Mouse (Mus musculus) hindbrain, embryonic 14.5 days (tissue): ENCODE results near the gene Hbq1b. TPM values are rescaled to one million over a fixed set of nuclear protein-coding genes. Genes with fewer than 3 reads are reported as not detected.
A peak's percentile ranks its signal among the peaks of the same experiment; 100 is the strongest.
"Not testable (repeated sequence)": the region's sequence is repeated elsewhere in the genome, so short reads cannot be mapped to it uniquely, and the experiment has no call there.

Experiments used
- ATAC-seq: fragments of 200-750 bp; cut with Nextera tagmentation; 2 replicates; pipeline ENCODE4 v1.8.0; 2017; ENCODE audit warnings: moderate number of reproducible peaks, mild to moderate bottlenecking, moderate TSS enrichment, moderate library complexity; ENCODE audit not compliant: low FRiP score
- DNase-seq: peaks from one replicate; pipeline ENCODE4 v3.0.0-alpha.2; 2015; ENCODE audit warnings: low spot score
- H3K27ac ChIP-seq: fragments of 300-500 bp; sonication (generic); 2 replicates; pipeline ENCODE4 v1.5.1; 2014; ENCODE audit warnings: mild to moderate bottlenecking, moderate library complexity
- H3K27me3 ChIP-seq: fragments of 300-500 bp; sonication (generic); 2 replicates; pipeline ENCODE4 v1.6.1; 2014; ENCODE audit warnings: mild to moderate bottlenecking, low read length, mixed read lengths; ENCODE audit not compliant: control insufficient read depth, insufficient read depth
- H3K36me3 ChIP-seq: fragments of 300-500 bp; sonication (generic); replicated peaks from 2 replicates; pipeline ENCODE4 v1.6.1; 2014; ENCODE audit not compliant: control insufficient read depth, insufficient read depth
- H3K4me1 ChIP-seq: fragments of 300-500 bp; sonication (generic); replicated peaks from 2 replicates; pipeline ENCODE4 v1.6.1; 2014; ENCODE audit warnings: antibody characterized with exemption, low read length, mixed read lengths; ENCODE audit not compliant: control insufficient read depth, insufficient read depth
- H3K4me2 ChIP-seq: fragments of 300-500 bp; sonication (generic); replicated peaks from 2 replicates; pipeline ENCODE4 v1.6.1; 2014; ENCODE audit warnings: mild to moderate bottlenecking, moderate library complexity
- H3K4me3 ChIP-seq: fragments of 300-500 bp; sonication (generic); replicated peaks from 2 replicates; pipeline ENCODE4 v1.5.1; 2014; ENCODE audit warnings: mild to moderate bottlenecking, low read length
- H3K9ac ChIP-seq: fragments of 300-500 bp; sonication (generic); 2 replicates; pipeline ENCODE4 v1.6.1; 2014
- H3K9me3 ChIP-seq: fragments of 300-500 bp; sonication (generic); 2 replicates; pipeline ENCODE4 v1.6.1; 2016; ENCODE audit warnings: low read length; ENCODE audit not compliant: control insufficient read depth
- WGBS: fragments of 180-500 bp; shearing (Covaris S2); extraction: QIAGEN DNeasy Blood & Tissue Kit; methylation state at CpG from one replicate; pipeline ENCODE4 v1.1.7; 2014; 5-methylcytosine and 5-hydroxymethylcytosine counted together
- polyA plus RNA-seq: library from polyadenylated mRNA; unstranded; fragments of >200 nt; fragmentation: Nextera tagmentation; extraction: Ambion mirVana; gene quantifications from 2 replicates; pipeline ENCODE4 v1.2.1, GENCODE M21; 2014

The Hbq1b gene
- polyA plus RNA-seq, 1 experiment from 2014 or later = 0.82 TPM

DNA sequence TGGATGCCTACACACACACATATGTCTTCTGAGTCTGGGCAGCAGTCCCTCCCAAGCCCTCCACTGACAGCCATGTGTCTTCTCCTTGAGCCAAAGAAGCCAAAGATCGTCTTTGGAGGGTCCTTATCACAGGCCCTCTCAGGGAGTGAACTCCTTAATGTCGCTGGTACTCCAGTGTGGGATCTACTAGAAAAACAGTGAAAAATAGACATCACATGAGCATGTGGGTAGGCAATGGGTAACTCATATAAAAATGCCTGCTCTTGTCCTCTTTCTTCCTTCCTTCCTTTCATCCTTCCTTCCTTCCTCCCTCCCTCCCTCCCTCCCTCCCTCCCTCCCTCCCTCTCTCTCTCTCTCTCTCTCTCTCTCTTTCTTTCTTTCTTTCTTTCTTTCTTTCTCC is 10.7 kb downstream of the Hbq1b start:
- H3K9me3 ChIP-seq, ATAC-seq, DNase-seq, H3K36me3 ChIP-seq, H3K4me2 ChIP-seq, H3K4me3 ChIP-seq, H3K9ac ChIP-seq, H3K27ac ChIP-seq, H3K4me1 ChIP-seq: not testable (repeated sequence)
- H3K27me3 ChIP-seq = peaks cover 10% of the 10 kb centered on the region; the same call in 1 of the 2 replicates
- 70% methylated on average over 2 of the region's 2 CpGs for WGBS

DNA sequence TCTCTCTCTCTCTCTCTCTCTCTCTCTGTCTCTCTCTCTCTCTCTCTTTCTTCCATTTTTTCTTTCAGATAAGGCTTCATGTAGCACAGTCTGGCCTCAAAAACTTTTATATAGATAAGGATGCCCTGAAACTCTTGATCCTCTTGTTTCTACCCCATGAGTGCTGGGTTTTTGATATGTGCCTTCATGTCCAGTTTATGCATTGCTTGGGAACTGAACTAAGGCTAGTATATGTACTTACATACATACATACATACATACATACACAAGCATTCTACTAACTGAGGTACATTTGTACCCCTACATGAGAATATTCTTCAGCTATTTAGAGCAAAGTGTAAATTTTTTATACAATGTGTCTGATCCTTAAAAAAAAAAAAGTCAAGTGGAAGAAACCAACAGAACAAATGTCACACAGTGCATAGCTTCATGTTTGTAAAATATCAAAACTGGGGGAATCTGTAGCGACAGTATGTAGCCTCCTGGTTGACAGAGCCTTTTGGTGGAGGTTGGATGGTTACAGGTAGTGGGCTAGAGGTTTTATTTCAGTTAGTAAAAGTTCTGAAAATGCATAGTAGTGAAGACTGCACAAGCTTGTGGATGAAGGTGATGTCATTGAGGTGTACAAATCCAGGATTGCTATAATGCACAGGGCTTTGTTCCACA is 11.2 kb downstream of the Hbq1b start:
- no peaks in the 10 kb centered on the region for H3K9me3 ChIP-seq
- H3K36me3 ChIP-seq = no peaks in the 10 kb centered on the region
- DNase-seq (no peak), ATAC-seq (no peak)
- H3K4me1 ChIP-seq = no peaks in the 10 kb centered on the region
- peaks cover 10% of the 10 kb centered on the region; the same call in 1 of the 2 replicates for H3K27me3 ChIP-seq
- H3K4me2 ChIP-seq = no peak overlapping the region
- WGBS = 91% methylated on average over 1 of the region's 1 CpGs
- H3K27ac ChIP-seq = no peak overlapping the region
- H3K4me3 ChIP-seq = no peak overlapping the region
- H3K9ac ChIP-seq = no peak overlapping the region

DNA sequence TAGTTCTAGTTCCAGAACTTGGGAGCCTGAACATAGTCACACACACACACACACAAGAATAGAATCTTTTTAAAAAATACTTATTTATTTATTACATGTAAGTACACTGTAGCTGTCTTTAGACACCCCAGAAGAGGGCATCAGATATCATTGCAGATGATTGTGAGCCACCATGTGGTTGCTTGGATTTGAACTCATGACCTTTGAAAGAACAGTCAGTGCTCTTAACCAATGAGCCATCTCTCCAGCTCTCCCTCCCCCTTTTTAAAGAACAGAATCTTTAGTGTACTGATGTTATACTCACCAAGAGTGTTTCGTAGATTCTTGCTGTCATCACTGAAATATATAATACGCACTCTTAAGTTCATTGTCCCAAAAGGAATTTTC is 11.8 kb downstream of the Hbq1b start:
- Histone ChIP-seq H3K36me3 (no peaks in the 10 kb centered on the region), H3K27me3 (peaks cover 10% of the 10 kb centered on the region; the same call in 1 of the 2 replicates), H3K9me3 (no peaks in the 10 kb centered on the region), H3K27ac (no peak overlapping the region), H3K4me3 (no peak overlapping the region), H3K9ac (no peak overlapping the region), H3K4me2 (no peak overlapping the region), H3K4me1 (no peaks in the 10 kb centered on the region)
- ATAC-seq (no peak), DNase-seq (no peak)
- WGBS = 99% methylated on average over 2 of the region's 2 CpGs

DNA sequence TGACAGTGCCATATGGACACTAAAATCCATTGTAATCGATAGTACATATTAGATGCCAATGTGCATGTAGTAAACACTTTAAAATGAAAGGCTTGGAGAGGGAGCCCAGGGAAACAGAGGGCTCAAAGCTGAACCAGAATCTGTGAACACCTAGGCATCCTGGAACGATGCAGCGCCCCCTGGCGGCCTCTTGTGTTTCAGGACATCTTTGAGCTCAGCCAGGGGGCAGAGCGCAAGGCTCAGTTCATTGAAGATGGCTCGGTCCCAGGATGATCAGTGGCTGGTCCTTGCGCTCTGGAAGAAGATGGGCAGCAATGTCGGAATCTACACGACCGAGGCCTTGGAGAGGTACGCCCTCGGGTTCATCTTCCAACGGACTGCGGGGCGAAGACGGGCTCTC is 13.1 kb downstream of the Hbq1b start, which contains the start of gene Hbq1a:
TSS of gene Hbq1a (plus strand) at position 205 of the 400 bp plus-strand sequence.
- H3K27ac ChIP-seq, H3K4me1 ChIP-seq, H3K9me3 ChIP-seq, H3K36me3 ChIP-seq: not testable (repeated sequence)
- Histone ChIP-seq H3K4me3 (peak within 1 kb of the TSS; percentile 22; the same call in 1 of the 2 replicates), H3K4me2 (peak within 1 kb of the TSS; percentile 50), H3K27me3 (peaks cover 10% of the 10 kb centered on the region; the same call in 1 of the 2 replicates), H3K9ac (0 out of 2 replicates have a peak within 1 kb of the TSS, but pooled peaks have one; percentile 10)
- DNase-seq = peak; percentile 63
- WGBS = 6% methylated on average over 16 of the region's 16 CpGs
- ATAC-seq = peak; percentile 71; the same call in 1 of the 2 replicates

GRCm38 (mm10) chr11:32300279-32301267 is 13.8 kb downstream of the Hbq1b start:
- 58% methylated on average over 14 of the region's 17 CpGs for WGBS

GRCm38 (mm10) chr11:32301506-32301905 is 14.7 kb downstream of the Hbq1b start:
- 79% methylated on average over 1 of the region's 1 CpGs for WGBS

More at GRCm38 (mm10) chr11:32300279-32301267, 13.8 kb downstream of the Hbq1b start:
- Histone ChIP-seq H3K27ac (no peak overlapping the region), H3K36me3 (no peaks in the 10 kb centered on the region), H3K9me3 (no peaks in the 10 kb centered on the region), H3K4me1 (no peaks in the 10 kb centered on the region), H3K27me3 (peaks cover 10% of the 10 kb centered on the region; the same call in 1 of the 2 replicates), H3K4me2 (peak overlapping the region; percentile 50), H3K9ac (0 out of 2 replicates have a peak overlapping the region, but pooled peaks have one; percentile 10), H3K4me3 (peak overlapping the region; percentile 22; the same call in 1 of the 2 replicates)
- DNase-seq (no peak), ATAC-seq (peak; percentile 31)

GRCm38 (mm10) chr11:32302824-32303419 is 16.2 kb downstream of the Hbq1b start:
- Histone ChIP-seq H3K9ac (no peak overlapping the region), H3K27ac (no peak overlapping the region), H3K27me3 (peaks cover 10% of the 10 kb centered on the region; the same call in 1 of the 2 replicates), H3K4me1 (no peaks in the 10 kb centered on the region), H3K4me3 (no peak overlapping the region), H3K9me3 (no peaks in the 10 kb centered on the region), H3K4me2 (no peak overlapping the region), H3K36me3 (no peaks in the 10 kb centered on the region)
- WGBS = 45% methylated on average over 2 of the region's 2 CpGs
- ATAC-seq = no peak
- DNase-seq = no peak

More at GRCm38 (mm10) chr11:32301506-32301905, 14.7 kb downstream of the Hbq1b start:
- no peaks in the 10 kb centered on the region for H3K36me3 ChIP-seq
- H3K9me3 ChIP-seq = no peaks in the 10 kb centered on the region
- no peak overlapping the region for H3K4me3 ChIP-seq
- no peak overlapping the region for H3K4me2 ChIP-seq
- DNase-seq (no peak), ATAC-seq (no peak)
- peaks cover 10% of the 10 kb centered on the region; the same call in 1 of the 2 replicates for H3K27me3 ChIP-seq
- no peak overlapping the region for H3K9ac ChIP-seq
- no peaks in the 10 kb centered on the region for H3K4me1 ChIP-seq
- no peak overlapping the region for H3K27ac ChIP-seq

DNA sequence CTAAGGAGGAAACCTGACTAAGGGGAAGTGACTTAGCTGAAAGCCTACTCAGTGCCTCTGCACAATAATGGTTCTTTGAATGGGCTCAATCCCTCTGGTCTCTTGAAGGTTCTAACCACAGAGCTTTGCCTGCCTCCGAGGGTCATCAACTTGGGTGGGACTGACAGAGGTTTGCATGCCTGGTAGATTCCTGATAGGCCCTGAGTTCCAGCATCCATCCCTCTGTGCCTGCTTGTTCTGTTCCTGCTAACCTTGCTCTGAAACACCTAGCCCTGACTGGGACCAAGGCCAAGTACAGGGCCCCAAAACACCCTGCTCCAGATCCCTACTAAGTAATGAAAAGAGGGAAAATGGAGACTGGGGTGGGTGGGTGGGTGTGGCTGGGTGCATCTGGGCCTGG is 16.7 kb downstream of the Hbq1b start:
- Histone ChIP-seq H3K4me2 (no peak overlapping the region), H3K4me3 (no peak overlapping the region), H3K9me3 (no peaks in the 10 kb centered on the region), H3K27me3 (peaks cover 10% of the 10 kb centered on the region; the same call in 1 of the 2 replicates), H3K36me3 (no peaks in the 10 kb centered on the region), H3K4me1 (no peaks in the 10 kb centered on the region), H3K27ac (no peak overlapping the region), H3K9ac (no peak overlapping the region)
- no peak for ATAC-seq
- no peak for DNase-seq
- WGBS = 82% methylated on average over 1 of the region's 1 CpGs
